Mouse (Mus musculus) layer of hippocampus, postnatal 36 days (tissue): Measurements from ENCODE around the gene Zic4. TPM values are rescaled to one million over a fixed set of nuclear protein-coding genes. Genes with fewer than 3 reads are reported as not detected.

Experiments used
- DNase-seq, 2 experiments: peaks; one replicate each; pipeline ENCODE4 v3.0.0; 2022
- total RNA-seq, 2 experiments: library from RNA; stranded (reverse); gene quantifications; 2 replicates each; pipeline ENCODE4 v1.2.3; 2021

Zic4 gene
- total RNA-seq, 2 experiments from 2014 or later, result 2.8 to 4.4 TPM

- DNase-seq, result no peak
These were observed 18.3 kb downstream of the Zic4 start for GRCm38 (mm10) chr9:91380458-91380914.

GRCm38 (mm10) chr9:91381284-91382110 is 19.3 kb downstream of the Zic4 start:
- DNase-seq, result peak in 1 of 2 experiments; percentile 44

GRCm38 (mm10) chr9:91382111-91382379 is 19.8 kb downstream of the Zic4 start:
- no peak for DNase-seq

GRCm38 (mm10) chr9:91382471-91383255 is 20.4 kb downstream of the Zic4 start:
- no peak for DNase-seq

GRCm38 (mm10) chr9:91383441-91384135 is 21.4 kb downstream of the Zic4 start:
- no peak for DNase-seq

GRCm38 (mm10) chr9:91384136-91384500 is 21.9 kb downstream of the Zic4 start:
- DNase-seq, result no peak

GRCm38 (mm10) chr9:91384693-91385560 is 22.7 kb downstream of the Zic4 start:
- no peak for DNase-seq

GRCm38 (mm10) chr9:91385561-91386430 is 23.6 kb downstream of the Zic4 start:
- no peak for DNase-seq

- DNase-seq, result no peak
These were observed 24.3 kb downstream of the Zic4 start for GRCm38 (mm10) chr9:91386502-91386890.

- no peak for DNase-seq
These were observed 24.9 kb downstream of the Zic4 start for GRCm38 (mm10) chr9:91386891-91387739.

- DNase-seq, result no peak
These were observed 25.5 kb downstream of the Zic4 start for GRCm38 (mm10) chr9:91387740-91388080.

GRCm38 (mm10) chr9:91388173-91388572 is 26.0 kb downstream of the Zic4 start:
- DNase-seq, result no peak

- no peak for DNase-seq
These were observed 31.3 kb downstream of the Zic4 start for GRCm38 (mm10) chr9:91393376-91394068.

- no peak for DNase-seq
These were observed 32.0 kb downstream of the Zic4 start for GRCm38 (mm10) chr9:91394211-91394646.

- no peak for DNase-seq
These were observed 33.0 kb downstream of the Zic4 start for GRCm38 (mm10) chr9:91395066-91395772.

GRCm38 (mm10) chr9:91399976-91400375 is 37.8 kb downstream of the Zic4 start:
- no peak for DNase-seq

- DNase-seq, result no peak
These were observed 38.4 kb downstream of the Zic4 start for GRCm38 (mm10) chr9:91400482-91401093.

- no peak for DNase-seq
These were observed 39.3 kb downstream of the Zic4 start for GRCm38 (mm10) chr9:91401471-91401870.

- no peak for DNase-seq
These were observed 42.0 kb downstream of the Zic4 start for GRCm38 (mm10) chr9:91404229-91404628.
